Mouse (Mus musculus) midbrain, embryonic 12.5 days (tissue): ENCODE measurements around the gene Fyb. TPM values are rescaled to one million over a fixed set of nuclear protein-coding genes. Genes with fewer than 3 reads are reported as not detected.

Experiments used
- ATAC-seq: fragments of 200-750 bp; cut with Nextera tagmentation; 2 replicates; pipeline ENCODE4 v1.8.0; 2017; ENCODE audit warnings: low read depth, moderate TSS enrichment, moderate library complexity; ENCODE audit not compliant: low FRiP score
- H3K27ac ChIP-seq: fragments of 300-500 bp; sonication (generic); replicated peaks from 2 replicates; pipeline ENCODE4 v1.5.1; 2016; ENCODE audit warnings: mild to moderate bottlenecking
- H3K27me3 ChIP-seq: fragments of 300-500 bp; sonication (generic); 2 replicates; pipeline ENCODE4 v1.6.1; 2016; ENCODE audit warnings: mild to moderate bottlenecking
- H3K36me3 ChIP-seq: fragments of 300-500 bp; sonication (generic); 2 replicates; pipeline ENCODE4 v1.6.1; 2016
- H3K4me1 ChIP-seq: fragments of 300-500 bp; sonication (generic); 2 replicates; pipeline ENCODE4 v1.6.1; 2016
- H3K4me2 ChIP-seq: fragments of 300-500 bp; sonication (generic); replicated peaks from 2 replicates; pipeline ENCODE4 v1.6.1; 2016; ENCODE audit warnings: mild to moderate bottlenecking, moderate library complexity
- H3K4me3 ChIP-seq: fragments of 300-500 bp; sonication (generic); 2 replicates; pipeline ENCODE4 v1.5.1; 2016; ENCODE audit warnings: mild to moderate bottlenecking
- H3K9ac ChIP-seq: fragments of 300-500 bp; sonication (generic); replicated peaks from 2 replicates; pipeline ENCODE4 v1.6.1; 2016; ENCODE audit warnings: mild to moderate bottlenecking, moderate library complexity
- H3K9me3 ChIP-seq: fragments of 300-500 bp; sonication (generic); 2 replicates; pipeline ENCODE4 v1.6.1; 2016; ENCODE audit warnings: mild to moderate bottlenecking
- WGBS: fragments of 180-500 bp; shearing (Covaris S2); methylation state at CpG from one replicate; pipeline ENCODE4 v1.1.7; 2016; 5-methylcytosine and 5-hydroxymethylcytosine counted together
- polyA plus RNA-seq: library from polyadenylated mRNA; unstranded; fragments of >200 nt; fragmentation: Nextera tagmentation; extraction: Ambion mirVana; gene quantifications from 2 replicates; pipeline ENCODE4 v1.2.1, GENCODE M21; 2016

The Fyb gene
- polyA plus RNA-seq, 1 experiment from 2014 or later, result 5.4 TPM

DNA sequence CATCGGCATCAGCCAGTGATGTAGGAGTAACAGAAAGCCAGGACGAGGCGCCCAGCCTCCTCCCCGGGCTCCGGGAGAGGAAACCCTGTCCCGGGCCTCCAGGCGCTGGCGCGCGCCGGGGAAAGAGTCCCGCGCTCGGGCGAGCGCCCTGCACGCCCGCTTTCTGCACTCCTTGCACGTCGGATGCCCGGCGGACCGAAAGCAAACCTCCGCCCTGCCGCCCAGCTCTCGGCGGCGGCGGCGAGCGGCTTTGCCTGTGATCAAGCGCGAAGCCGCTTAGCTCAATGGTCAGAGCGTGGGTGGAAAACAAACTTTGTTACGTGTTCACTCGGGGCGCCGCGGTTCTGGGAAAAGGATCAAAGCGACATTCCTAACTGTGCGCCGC lies 184.9 kb downstream of the Fyb start:
- Histone ChIP-seq H3K27me3 (no peaks in the 10 kb centered on the region), H3K36me3 (no peaks in the 10 kb centered on the region), H3K27ac (peak overlapping the region; percentile 96), H3K4me2 (peak overlapping the region; percentile 79), H3K4me1 (peaks cover 19% of the 10 kb centered on the region), H3K9ac (peak overlapping the region; percentile 87), H3K9me3 (no peaks in the 10 kb centered on the region), H3K4me3 (peak overlapping the region; percentile 95)
- under 1% methylated on average over 43 of the region's 43 CpGs for WGBS
- peak; percentile 72 for ATAC-seq

DNA sequence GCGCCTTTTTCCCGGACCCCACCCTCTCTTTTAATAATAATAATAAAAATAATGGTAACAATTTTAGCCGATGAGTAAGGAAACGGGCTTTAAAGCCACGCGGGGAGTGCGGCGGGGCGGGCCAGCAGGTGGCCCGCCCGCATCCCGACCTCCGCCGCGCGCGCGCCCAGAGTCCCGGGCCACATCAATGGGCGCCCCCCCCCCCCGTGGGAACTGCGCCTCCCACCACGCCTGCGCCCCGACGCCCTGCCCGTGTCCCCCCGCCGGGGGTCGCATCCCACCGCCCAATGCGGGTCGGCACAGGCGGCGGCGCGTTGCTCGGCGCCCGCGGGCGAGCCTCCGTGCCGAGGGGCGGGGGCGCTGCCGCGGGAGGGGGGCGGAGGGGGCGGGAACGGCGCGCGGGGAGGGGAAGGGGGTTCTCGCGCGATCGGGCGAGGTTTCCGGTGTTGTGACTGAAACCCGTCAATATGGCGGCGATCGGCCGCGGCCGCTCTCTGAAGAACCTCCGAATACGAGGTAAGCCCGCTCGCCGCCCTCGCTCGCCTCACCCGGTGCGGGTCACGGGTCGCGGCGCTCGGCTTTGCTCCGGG lies 185.4 kb downstream of the Fyb start, which contains the start of gene Rictor:
Gene Rictor, plus strand, starts transcription at position 444 of the 590 bp plus-strand sequence.
- Histone ChIP-seq H3K4me1 (peaks cover 20% of the 10 kb centered on the region), H3K4me2 (peak within 1 kb of the TSS; percentile 79), H3K9ac (peak within 1 kb of the TSS; percentile 87), H3K36me3 (no peaks in the 10 kb centered on the region), H3K27me3 (no peaks in the 10 kb centered on the region), H3K9me3 (no peaks in the 10 kb centered on the region), H3K27ac (peak within 1 kb of the TSS; percentile 96), H3K4me3 (peak within 1 kb of the TSS; percentile 95)
- WGBS, result under 1% methylated on average over 40 of the region's 82 CpGs
- peak; percentile 87 for ATAC-seq

DNA sequence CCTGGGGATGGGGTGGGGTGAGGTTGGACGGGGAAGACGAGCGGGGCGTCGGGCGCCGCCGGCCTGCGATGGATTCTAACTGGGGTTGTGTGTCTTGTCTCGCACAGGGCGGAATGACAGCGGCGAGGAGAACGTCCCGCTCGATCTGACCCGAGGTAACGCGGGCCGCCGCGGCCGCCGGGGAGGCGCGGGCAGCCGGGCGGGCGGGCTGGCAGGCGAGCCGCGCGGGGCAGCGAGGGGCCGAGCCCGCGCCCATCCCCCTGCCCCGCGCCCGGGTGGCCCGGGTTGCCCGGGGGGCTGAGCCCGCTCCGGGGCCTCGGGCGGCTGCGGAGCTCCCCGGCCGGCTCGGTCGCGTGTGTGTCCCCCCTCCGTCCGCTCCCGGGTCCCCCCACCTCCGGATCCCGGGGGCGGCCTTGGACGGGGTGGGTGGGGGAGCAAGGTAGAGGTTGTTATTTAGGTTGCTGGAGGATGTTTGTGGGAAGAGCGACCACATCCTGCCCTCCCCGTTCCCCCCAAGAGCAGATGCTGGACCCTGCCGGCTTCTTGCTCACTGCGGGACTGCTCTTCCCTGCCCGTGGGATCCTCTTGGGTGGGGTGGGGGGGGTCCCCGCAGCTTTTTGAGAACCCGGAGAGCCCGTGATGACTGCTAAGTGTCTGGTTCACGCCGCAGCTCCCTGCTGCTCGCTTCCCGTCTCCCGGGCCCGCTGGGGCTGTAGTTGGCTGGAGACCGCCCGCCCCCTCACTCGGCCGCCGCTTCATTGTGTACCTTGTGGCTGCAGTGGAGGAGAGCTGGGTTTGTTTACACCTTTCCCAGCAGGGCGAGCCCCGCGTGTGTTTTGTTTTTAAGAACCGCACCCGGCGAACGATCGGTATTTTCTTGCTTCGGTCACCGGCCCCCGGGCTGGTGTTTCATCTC lies 186.1 kb downstream of the Fyb start:
- peak; percentile 77 for ATAC-seq
- Histone ChIP-seq H3K4me2 (peak overlapping the region; percentile 79), H3K36me3 (no peaks in the 10 kb centered on the region), H3K4me1 (peaks cover 25% of the 10 kb centered on the region), H3K4me3 (peak overlapping the region; percentile 95), H3K9ac (peak overlapping the region; percentile 87), H3K27ac (peak overlapping the region; percentile 96), H3K27me3 (no peaks in the 10 kb centered on the region), H3K9me3 (no peaks in the 10 kb centered on the region)
- under 1% methylated on average over 75 of the region's 89 CpGs for WGBS

DNA sequence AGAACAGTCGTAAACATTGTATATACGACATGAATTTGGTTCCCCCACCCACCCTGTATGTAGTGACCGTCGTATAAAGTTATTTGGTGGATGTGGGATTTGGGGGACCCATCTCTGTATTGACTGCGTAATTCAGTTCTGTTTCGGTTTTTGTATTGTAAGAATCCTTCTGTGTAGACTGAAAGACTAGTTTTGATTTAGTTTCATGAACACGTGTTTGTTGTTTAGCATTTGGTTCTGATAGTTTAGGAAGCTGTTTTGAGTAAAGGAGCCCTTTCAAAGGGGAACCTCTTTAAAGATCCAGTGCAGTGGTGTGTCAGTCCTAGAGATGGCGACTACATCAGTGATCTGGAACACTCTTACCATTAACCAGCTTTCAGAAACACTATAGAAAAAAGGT lies 187.0 kb downstream of the Fyb start:
- Histone ChIP-seq H3K27ac (no peak overlapping the region), H3K4me3 (peak overlapping the region; percentile 95)
- WGBS, result 15% methylated on average over 8 of the region's 8 CpGs

DNA sequence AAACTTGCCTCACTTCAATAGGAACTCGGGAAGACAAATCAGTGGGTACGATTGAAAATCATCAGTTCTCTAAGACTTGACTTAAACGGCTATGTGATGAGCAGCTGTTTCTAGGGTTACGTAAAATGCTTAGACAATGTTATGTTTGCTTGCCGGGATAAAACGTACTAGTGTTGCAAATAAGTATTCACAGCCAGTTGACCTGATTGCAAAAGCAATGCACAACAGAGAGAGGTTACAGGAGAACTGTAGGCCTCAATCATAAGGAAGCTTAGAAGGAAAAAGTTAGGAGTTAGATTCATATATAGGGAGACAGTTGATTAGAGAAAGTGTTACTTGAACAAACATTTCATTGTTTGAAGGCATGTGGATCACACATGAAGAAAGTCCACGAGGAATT lies 187.7 kb downstream of the Fyb start:
- no peak overlapping the region for H3K27ac ChIP-seq
- WGBS, result 85% methylated on average over 7 of the region's 7 CpGs
- no peak for ATAC-seq
- peaks cover 25% of the 10 kb centered on the region for H3K4me1 ChIP-seq
- no peaks in the 10 kb centered on the region for H3K36me3 ChIP-seq
- no peaks in the 10 kb centered on the region for H3K27me3 ChIP-seq
- H3K9ac ChIP-seq, result no peak overlapping the region
- H3K4me3 ChIP-seq, result peak overlapping the region; percentile 3; the same call in 1 of the 2 replicates
- H3K9me3 ChIP-seq, result no peaks in the 10 kb centered on the region
- peak overlapping the region; percentile 79 for H3K4me2 ChIP-seq

More for the DNA sequence above, 187.0 kb downstream of the Fyb start:
- peaks cover 25% of the 10 kb centered on the region for H3K4me1 ChIP-seq
- H3K27me3 ChIP-seq, result no peaks in the 10 kb centered on the region
- no peaks in the 10 kb centered on the region for H3K9me3 ChIP-seq
- H3K9ac ChIP-seq, result peak overlapping the region; percentile 87
- H3K4me2 ChIP-seq, result peak overlapping the region; percentile 79
- no peak for ATAC-seq
- no peaks in the 10 kb centered on the region for H3K36me3 ChIP-seq

DNA sequence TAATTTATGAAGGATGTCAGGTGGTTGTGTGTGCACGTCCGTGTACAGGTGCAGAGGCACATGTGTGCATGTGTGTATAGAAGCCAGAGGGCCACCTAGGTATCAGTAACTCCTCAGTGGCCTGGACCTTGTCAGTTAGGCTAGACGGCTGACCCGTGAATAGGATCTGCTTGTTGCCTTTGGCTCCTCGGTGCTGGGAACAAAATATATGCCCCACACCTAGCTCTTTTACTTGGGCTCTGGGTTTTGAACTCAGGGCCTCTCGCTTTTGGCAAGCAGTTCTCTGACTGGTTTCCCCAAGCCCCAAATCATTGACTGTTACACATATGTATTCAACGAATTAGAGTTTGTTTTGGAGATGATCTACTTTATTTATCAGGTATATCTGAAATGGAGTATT lies 188.6 kb downstream of the Fyb start:
- Histone ChIP-seq H3K36me3 (no peaks in the 10 kb centered on the region), H3K4me3 (no peak overlapping the region), H3K4me2 (no peak overlapping the region), H3K27ac (no peak overlapping the region), H3K4me1 (peaks cover 25% of the 10 kb centered on the region), H3K9me3 (no peaks in the 10 kb centered on the region), H3K9ac (no peak overlapping the region), H3K27me3 (no peaks in the 10 kb centered on the region)
- WGBS, result 83% methylated on average over 7 of the region's 7 CpGs
- no peak for ATAC-seq

Other genes starting within 250 kb of the Fyb start
- gene Dab2, start 223.1 kb upstream of the Fyb start, polyA plus RNA-seq, result 48.7 and 63.2 TPM in 2 replicates
- 0.27 TPM in 1 of 2 replicates, not detected in the other for gene C9, start 77.5 kb upstream of the Fyb start, polyA plus RNA-seq
- gene Rictor, start 185.5 kb downstream of the Fyb start, polyA plus RNA-seq, result 54.7 and 59.0 TPM in 2 replicates